Mouse (Mus musculus) limb, embryonic 14.5 days (tissue): ENCODE data around the gene Dab1. TPM values are rescaled to one million over a fixed set of nuclear protein-coding genes. Genes with fewer than 3 reads are reported as not detected.
A peak's percentile ranks its signal among the peaks of the same experiment; 100 is the strongest.

Source experiments
- ATAC-seq: fragments of 200-750 bp; cut with Nextera tagmentation; 2 replicates; pipeline ENCODE4 v1.8.0; 2017; ENCODE audit warnings: low read depth, moderate number of reproducible peaks, moderate TSS enrichment; ENCODE audit not compliant: low FRiP score
- DNase-seq: peaks from one replicate; pipeline ENCODE4 v3.0.0-alpha.2; 2015; ENCODE audit warnings: low spot score
- H3K27ac ChIP-seq: fragments of 300-500 bp; sonication (generic); replicated peaks from 2 replicates; pipeline ENCODE4 v1.5.1; 2014; ENCODE audit warnings: low read depth, mild to moderate bottlenecking, low read length, moderate library complexity, mixed read lengths
- H3K27me3 ChIP-seq: fragments of 300-500 bp; sonication (generic); 2 replicates; pipeline ENCODE4 v1.6.1; 2014; ENCODE audit warnings: low read length, mixed read lengths; ENCODE audit not compliant: control insufficient read depth, insufficient read depth
- H3K36me3 ChIP-seq: fragments of 300-500 bp; sonication (generic); 2 replicates; pipeline ENCODE4 v1.6.1; 2014; ENCODE audit warnings: mild to moderate bottlenecking, low read length, moderate library complexity, mixed read lengths; ENCODE audit not compliant: control insufficient read depth, insufficient read depth
- H3K4me1 ChIP-seq: fragments of 300-500 bp; sonication (generic); 2 replicates; pipeline ENCODE4 v1.6.1; 2014; ENCODE audit warnings: antibody characterized with exemption, low read length, mixed read lengths; ENCODE audit not compliant: control insufficient read depth, insufficient read depth
- H3K4me2 ChIP-seq: fragments of 300-500 bp; sonication (generic); replicated peaks from 2 replicates; pipeline ENCODE4 v1.6.1; 2014; ENCODE audit warnings: low read depth, mild to moderate bottlenecking, low read length, moderate library complexity; ENCODE audit not compliant: severe bottlenecking
- H3K4me3 ChIP-seq: fragments of 300-500 bp; sonication (generic); replicated peaks from 2 replicates; pipeline ENCODE4 v1.5.1; 2014; ENCODE audit warnings: low read length
- H3K9ac ChIP-seq: fragments of 300-500 bp; sonication (generic); 2 replicates; pipeline ENCODE4 v1.6.1; 2014; ENCODE audit warnings: mild to moderate bottlenecking, low read depth, low read length, moderate library complexity; ENCODE audit not compliant: severe bottlenecking
- H3K9me3 ChIP-seq: fragments of 300-500 bp; sonication (generic); 2 replicates; pipeline ENCODE4 v1.6.1; 2016; ENCODE audit warnings: low read length; ENCODE audit not compliant: control insufficient read depth
- POLR2A ChIP-seq: fragments of 200-500 bp; IDR thresholded peaks from 2 replicates; pipeline ENCODE4 v1.8.0; 2012; ENCODE audit warnings: inconsistent platforms, mild to moderate bottlenecking, moderate library complexity, borderline replicate concordance; ENCODE audit not compliant: insufficient read depth, insufficient read length; ENCODE audit errors: extremely low read depth
- WGBS: fragments of 180-500 bp; shearing (Covaris S2); extraction: QIAGEN DNeasy Blood & Tissue Kit; methylation state at CpG from one replicate; pipeline ENCODE4 v1.1.7; 2014; 5-methylcytosine and 5-hydroxymethylcytosine counted together
- polyA plus RNA-seq, 2 experiments: library from polyadenylated mRNA; depleted of rRNA in 1 of 2; stranded (reverse) in 1 of 2; unstranded in 1 of 2; fragments of >200 nt; fragmentation: Nextera tagmentation in 1 of 2; extraction: Ambion mirVana in 1 of 2; gene quantifications; 2 replicates each; pipeline versions ENCODE4 v1.2.1 to v1.2.3; 2012 to 2014

Gene Dab1
- polyA plus RNA-seq, 2 experiments, result 5.5 to 12.1 TPM

GRCm38 (mm10) chr4:104548287-104548686, 929.1 kb downstream of the Dab1 start:
- no peaks in the 10 kb centered on the region for H3K36me3 ChIP-seq
- TF ChIP-seq POLR2A, result no peak

GRCm38 (mm10) chr4:104550581-104551205, 931.5 kb downstream of the Dab1 start:
- no peaks in the 10 kb centered on the region for H3K36me3 ChIP-seq
- H3K9me3 ChIP-seq, result no peaks in the 10 kb centered on the region
- H3K4me2 ChIP-seq, result no peak overlapping the region
- no peak overlapping the region for H3K27ac ChIP-seq
- H3K27me3 ChIP-seq, result no peaks in the 10 kb centered on the region
- TF ChIP-seq POLR2A, result no peak
- 25% methylated on average over 4 of the region's 4 CpGs for WGBS
- DNase-seq (no peak), ATAC-seq (no peak)
- H3K4me1 ChIP-seq, result no peaks in the 10 kb centered on the region
- H3K4me3 ChIP-seq, result no peak overlapping the region
- no peak overlapping the region for H3K9ac ChIP-seq

More at GRCm38 (mm10) chr4:104548287-104548686, 929.1 kb downstream of the Dab1 start:
- Histone ChIP-seq H3K9ac (no peak overlapping the region), H3K4me2 (no peak overlapping the region), H3K9me3 (no peaks in the 10 kb centered on the region), H3K4me3 (no peak overlapping the region), H3K27me3 (no peaks in the 10 kb centered on the region), H3K4me1 (no peaks in the 10 kb centered on the region), H3K27ac (no peak overlapping the region)
- no peak for DNase-seq
- 90% methylated on average over 1 of the region's 1 CpGs for WGBS
- ATAC-seq, result no peak

- no peak for ATAC-seq
- Histone ChIP-seq H3K4me2 (no peak overlapping the region), H3K4me1 (0 out of 2 replicates have a peak, but pooled peaks cover 3% of the 10 kb centered on the region), H3K27ac (no peak overlapping the region), H3K36me3 (no peaks in the 10 kb centered on the region), H3K4me3 (no peak overlapping the region), H3K27me3 (no peaks in the 10 kb centered on the region), H3K9me3 (no peaks in the 10 kb centered on the region), H3K9ac (no peak overlapping the region)
- no peak for TF ChIP-seq POLR2A
- 84% methylated on average over 17 of the region's 17 CpGs for WGBS
- DNase-seq, result no peak
Observed at GRCm38 (mm10) chr4:104551390-104552070, 932.4 kb downstream of the Dab1 start.

GRCm38 (mm10) chr4:104555408-104555807, 936.2 kb downstream of the Dab1 start:
- peak; percentile 23 for DNase-seq
- ATAC-seq, result peak; percentile 73
- TF ChIP-seq POLR2A, result no peak

GRCm38 (mm10) chr4:104563512-104563911, 944.4 kb downstream of the Dab1 start:
- ATAC-seq (no peak), DNase-seq (no peak)
- H3K9me3 ChIP-seq, result no peaks in the 10 kb centered on the region
- H3K4me2 ChIP-seq, result no peak overlapping the region
- WGBS, result 57% methylated on average over 5 of the region's 5 CpGs
- no peaks in the 10 kb centered on the region for H3K4me1 ChIP-seq
- no peak for TF ChIP-seq POLR2A
- H3K4me3 ChIP-seq, result no peak overlapping the region
- H3K9ac ChIP-seq, result no peak overlapping the region
- H3K27me3 ChIP-seq, result no peaks in the 10 kb centered on the region
- no peak overlapping the region for H3K27ac ChIP-seq
- H3K36me3 ChIP-seq, result no peaks in the 10 kb centered on the region

More at GRCm38 (mm10) chr4:104555408-104555807, 936.2 kb downstream of the Dab1 start:
- 0 out of 2 replicates have a peak, but pooled peaks cover 3% of the 10 kb centered on the region for H3K4me1 ChIP-seq
- WGBS, result 24% methylated on average over 2 of the region's 2 CpGs
- no peak overlapping the region for H3K9ac ChIP-seq
- no peak overlapping the region for H3K4me2 ChIP-seq
- no peaks in the 10 kb centered on the region for H3K27me3 ChIP-seq
- H3K9me3 ChIP-seq, result no peaks in the 10 kb centered on the region
- no peak overlapping the region for H3K27ac ChIP-seq
- no peaks in the 10 kb centered on the region for H3K36me3 ChIP-seq
- H3K4me3 ChIP-seq, result no peak overlapping the region
